Mouse (Mus musculus) urinary bladder, postnatal 14 days (tissue): Measurements from ENCODE around the gene Gal3st3.

Experiments used
- DNase-seq: peaks from one replicate; pipeline ENCODE4 v3.0.0; 2021; ENCODE audit warnings: low spot score

Gal3st3 gene

DNA sequence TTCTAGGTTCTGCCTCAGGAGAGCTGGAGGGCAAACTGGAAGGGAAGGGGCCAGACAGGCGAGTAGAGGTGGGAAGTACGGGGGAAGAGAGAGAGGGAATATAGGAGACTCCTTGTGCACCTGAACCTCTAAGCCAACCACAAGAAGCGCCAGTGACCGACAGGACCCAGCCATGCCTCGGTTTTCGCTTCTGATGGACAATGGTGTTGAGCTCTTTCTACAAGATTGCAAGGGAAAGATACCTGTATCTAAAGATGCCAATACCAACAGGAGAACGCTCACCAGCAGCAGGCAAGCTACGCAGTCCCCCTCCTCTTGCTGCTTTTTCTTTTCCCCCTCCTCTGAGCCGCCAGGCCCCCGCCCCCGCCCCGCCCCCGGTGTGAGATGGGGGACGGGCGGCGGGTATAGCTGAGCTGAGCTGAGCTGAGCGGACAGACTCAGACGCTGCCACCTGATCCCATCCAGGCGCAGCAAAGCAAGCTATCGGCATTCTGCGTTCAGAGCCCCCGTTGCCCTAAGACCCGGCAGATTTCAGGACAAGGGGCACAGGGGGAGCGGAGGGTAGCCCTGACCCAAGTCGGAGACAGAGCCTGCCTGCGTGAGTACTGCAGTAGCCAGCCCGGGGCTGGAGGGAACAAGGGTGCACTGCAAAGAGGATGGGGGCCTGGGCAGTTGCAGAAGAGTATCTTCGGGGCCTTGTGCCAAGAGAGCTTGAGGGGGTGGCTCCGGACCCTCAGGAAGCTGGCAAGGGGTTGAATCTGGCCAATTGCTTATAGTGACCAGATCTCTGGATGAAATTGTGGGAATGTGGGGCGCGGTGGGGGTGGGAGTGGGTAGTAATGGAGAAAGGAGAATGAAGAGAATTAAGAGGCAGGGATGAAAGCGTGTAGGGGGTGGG is at the start of gene Gal3st3:
Gal3st3 (plus strand) TSS at position 429 of the 898 bp plus-strand sequence.
- no peak for DNase-seq

DNA sequence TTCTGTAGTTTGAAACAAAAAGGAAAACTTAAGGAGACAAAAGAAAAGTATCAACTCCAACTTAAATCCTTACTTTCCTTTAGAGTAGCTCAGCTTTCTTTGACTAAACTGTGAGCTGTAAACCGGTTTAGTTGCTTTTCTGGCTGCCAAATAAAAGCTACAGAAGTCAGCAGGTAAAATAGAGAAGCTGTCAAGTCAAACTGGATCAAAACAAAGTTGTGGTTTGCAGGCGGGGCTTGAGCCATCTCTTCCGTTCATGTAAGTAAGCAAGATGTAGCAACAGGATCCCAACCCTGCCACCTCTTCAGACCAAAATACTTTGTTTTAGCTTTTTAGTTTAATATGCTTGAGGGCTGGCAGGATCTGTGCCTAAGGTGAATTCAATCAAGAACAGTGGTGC is 41.0 kb upstream of the Gal3st3 start:
- DNase-seq = peak; percentile 41

DNA sequence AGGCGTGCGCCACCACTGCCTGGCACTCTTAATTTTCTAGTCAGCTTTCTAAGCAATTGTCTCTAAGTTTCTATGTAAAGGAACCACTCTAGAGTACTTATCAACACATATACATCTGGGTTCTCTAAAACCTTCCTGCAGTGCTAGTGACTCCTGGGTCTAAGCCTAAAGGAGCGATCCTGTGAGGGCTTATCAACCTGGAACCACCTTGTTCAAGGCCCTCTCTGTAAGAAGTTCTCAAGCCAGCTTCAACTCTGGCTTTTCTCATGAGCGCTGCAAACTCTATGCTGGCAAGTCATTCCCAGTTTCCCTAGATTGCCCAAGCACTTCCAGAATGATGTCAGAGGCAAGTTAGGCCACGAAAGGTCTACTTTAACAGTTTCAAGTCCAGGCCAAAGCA is 31.1 kb upstream of the Gal3st3 start:
- DNase-seq = no peak

DNA sequence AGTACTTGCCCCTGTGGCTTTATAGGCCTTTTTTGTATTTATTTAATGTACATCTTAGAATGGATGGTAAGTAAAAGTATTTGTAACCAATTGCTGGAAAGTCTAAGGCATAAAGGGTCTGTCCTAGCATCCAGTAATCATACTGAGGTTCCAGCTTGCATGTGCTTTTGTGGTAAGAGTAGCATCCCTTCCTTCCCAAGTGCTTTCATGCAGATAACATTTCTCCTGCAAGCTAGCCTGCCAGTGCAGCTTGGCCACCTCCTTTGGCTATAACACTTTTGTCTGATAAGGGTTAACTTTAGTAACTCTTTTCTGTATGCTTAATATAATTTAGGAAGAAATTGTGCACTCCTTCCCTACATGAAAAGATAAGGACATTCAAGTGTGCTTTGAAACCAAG is 30.1 kb upstream of the Gal3st3 start:
- DNase-seq = no peak

DNA sequence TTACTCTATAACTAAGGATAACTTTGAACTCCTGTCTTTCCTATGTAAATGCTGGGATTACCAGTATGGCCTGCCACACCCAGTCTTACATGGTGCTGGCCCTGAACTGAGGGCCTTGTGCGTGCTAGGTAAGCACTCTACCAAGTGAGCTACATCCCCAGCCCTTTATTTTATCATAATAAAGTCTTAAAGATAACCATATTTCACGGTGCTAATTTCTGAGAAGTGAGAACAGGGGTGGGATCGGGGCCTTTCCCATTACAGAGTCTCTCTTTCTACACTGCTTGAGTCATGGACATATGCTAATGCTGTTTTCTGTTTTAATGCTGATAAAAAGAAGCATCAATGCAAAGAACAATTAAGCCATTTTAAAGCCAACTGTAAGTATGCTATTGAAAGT is 29.3 kb upstream of the Gal3st3 start:
- DNase-seq = no peak

DNA sequence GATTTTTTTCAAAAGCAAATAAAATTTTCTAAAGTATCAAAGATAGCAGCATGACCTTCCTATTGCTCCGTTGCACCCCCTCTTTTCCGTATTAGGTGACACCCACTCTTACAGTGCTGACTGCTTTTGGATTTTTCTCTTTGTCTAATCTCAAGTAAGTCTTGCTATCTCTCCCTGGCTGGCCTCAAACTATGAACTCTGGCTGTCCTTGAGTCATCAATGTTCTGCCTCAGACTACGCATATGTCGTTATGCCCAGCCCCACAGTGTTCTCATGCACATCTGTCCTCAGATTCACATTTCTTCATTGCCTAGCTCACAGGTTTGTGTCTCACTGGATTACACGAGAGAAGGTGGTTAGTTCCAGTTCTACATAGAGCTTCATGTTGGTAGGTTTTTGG is 28.7 kb upstream of the Gal3st3 start:
- DNase-seq = no peak

DNA sequence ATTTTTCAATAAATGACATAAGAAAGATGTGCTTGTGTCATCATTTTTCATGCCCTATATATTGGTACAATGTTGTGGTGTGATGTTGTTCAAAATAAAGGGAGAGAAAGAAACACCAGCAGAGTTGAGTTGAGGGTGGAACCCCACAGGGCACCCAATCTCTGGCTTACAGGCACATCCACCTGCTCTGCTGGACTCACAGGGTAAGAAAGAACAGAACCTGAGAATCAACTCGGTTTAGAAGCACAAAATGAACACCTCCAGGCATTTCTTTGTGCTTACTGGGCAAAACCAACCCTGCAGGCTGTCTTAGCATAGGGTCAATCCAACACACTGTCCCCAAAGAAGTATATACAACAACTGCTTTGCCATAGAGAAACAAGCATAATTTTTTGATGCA is 26.7 kb upstream of the Gal3st3 start:
- DNase-seq = no peak

DNA sequence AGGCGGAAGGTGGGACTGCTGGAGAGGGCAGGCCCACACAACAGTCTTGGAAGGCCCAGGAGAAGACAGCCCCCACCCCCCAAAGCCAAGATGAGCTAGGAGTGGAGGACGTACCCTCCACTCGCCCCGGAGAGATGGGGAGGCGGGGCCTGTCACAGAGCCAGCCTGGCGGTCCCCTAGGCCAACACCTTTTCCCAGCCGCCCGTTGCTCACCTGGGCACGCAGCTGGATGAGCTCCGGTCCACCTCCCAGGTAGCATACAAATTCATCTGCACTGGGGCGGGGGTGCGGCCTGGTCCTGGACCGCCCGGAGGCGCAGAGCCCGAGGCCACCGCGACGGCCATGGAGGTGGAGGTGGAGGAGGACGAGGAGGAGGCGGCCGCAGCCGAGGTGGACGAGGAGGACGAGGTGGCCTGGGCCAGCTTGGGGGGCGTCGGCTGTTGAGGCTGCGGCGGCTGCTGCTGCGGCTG is 25.8 kb upstream of the Gal3st3 start:
- peak; percentile 35 for DNase-seq

DNA sequence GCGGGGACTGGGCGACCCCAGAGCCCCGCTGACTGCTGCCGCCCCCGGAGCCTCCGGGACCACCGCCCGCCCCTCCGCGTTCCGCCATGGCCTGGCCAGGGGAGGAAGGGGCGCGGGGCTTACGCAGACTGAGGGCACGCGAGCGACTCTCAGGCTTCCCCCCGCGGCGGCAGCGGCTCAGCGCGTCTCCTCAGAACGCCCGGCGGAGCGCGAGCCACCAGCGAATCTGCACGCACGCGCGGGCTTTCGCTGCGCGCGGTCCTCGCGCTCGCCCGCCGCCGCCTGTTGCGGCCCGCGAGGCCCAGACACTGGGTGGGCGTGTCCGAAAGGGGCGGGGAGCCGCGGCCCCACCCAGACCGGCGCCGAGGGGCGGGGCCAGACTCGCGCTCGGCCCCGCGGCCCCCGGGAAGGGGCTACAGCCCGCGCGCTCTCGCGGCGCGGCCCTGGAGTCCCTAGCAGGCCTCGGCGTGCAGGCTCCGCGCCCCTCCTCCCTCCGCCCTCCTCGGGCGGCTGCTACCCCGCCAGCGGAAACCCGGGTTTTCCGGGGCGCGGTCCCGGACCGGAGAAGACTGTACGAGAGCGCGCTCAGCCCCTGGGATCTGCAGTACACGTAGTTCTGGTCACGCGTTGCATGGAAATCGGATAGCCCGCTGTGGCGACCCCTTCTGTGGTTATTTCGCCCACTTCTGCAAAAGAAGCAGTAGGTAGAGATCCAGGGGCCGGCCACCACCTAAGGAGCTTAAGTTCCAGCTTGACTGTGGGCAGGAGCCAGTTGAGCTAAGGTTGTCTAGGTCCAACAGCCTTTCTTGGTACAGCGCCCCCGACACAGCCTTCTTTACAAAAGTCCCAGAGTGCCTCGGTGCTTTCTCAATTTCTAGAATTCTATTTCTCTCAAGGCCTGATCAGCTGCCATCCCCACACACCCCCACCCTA is 25.1 kb upstream of the Gal3st3 start, which contains the start of gene Pacs1:
Pacs1 (minus strand) TSS at position 319 of the 933 bp plus-strand sequence.
- DNase-seq = peak; percentile 86

DNA sequence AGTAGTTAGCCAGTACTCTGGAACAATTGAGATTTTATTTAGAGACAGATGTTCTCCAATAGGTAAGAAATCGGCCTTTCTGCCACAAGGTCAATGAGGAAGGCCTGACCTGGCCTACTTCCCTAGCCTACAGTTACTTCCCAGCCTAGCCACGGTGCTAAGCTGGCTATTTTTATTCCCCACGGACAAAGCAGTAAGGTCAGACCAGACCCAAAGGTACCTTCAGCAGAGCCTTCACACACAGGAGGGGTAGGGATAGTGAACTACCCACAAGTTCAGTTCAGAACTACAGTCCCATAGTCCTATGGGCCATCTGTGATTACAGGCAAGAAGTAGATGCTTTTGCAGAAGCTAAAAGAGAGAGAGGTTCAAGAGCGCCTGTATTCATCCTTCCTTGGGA is 24.2 kb upstream of the Gal3st3 start:
- no peak for DNase-seq

DNA sequence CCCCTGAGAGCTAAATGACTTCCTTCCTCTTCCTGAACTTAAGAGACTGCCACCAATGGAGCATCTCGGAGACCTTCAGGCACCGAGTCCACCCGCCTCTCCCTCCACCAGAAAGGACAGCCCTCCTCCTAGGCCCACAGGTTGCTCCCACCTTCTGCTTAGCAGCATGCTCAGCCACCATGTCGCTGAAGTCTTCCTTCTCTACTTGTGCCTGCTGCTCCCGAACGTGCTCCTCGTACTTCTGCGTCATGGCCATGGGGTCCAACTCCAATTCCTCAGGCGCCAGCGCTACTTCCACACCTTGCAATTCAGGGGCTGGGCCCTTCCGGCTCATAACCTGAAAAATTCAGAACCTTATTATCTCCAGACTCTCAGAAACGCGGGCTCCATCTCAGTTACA is 23.5 kb upstream of the Gal3st3 start:
- DNase-seq = no peak

DNA sequence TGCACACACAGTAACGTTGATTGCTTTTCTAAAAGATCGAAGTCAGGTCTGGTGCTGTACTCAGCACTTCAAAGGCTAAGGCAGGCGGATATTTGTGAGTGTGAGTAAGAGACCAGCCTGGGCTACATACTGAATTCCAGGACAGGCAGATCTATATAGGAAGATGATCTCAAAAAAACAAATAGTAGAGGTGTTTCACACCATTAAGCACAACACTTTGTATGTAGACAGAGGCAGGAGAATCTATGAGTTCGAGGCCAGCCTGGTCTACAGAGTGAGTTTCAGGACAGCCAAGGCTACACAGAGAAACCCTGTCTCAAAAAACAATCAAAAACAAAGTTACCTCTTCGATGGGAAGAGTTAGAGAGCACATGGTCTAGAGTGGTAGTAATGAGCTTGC is 22.4 kb upstream of the Gal3st3 start:
- no peak for DNase-seq

DNA sequence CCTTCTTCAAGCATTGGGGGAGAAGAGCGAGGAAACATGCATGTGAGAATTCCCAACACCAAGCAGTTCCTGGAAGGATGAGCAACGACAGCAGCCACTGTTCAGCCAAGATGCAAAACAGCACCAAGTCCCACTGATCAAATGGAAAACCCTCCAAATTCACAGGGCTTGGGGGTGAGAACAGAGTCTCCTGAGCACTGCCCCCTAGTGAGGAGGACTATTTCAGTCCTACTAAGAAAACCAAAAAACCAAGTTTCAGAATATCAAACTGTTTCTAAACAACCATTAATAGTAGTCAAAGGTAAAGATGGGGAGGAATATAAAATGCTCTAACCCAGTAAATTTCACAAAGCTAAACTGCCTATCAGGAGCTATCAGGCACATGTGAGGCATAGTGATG is 21.6 kb upstream of the Gal3st3 start:
- DNase-seq = no peak

DNA sequence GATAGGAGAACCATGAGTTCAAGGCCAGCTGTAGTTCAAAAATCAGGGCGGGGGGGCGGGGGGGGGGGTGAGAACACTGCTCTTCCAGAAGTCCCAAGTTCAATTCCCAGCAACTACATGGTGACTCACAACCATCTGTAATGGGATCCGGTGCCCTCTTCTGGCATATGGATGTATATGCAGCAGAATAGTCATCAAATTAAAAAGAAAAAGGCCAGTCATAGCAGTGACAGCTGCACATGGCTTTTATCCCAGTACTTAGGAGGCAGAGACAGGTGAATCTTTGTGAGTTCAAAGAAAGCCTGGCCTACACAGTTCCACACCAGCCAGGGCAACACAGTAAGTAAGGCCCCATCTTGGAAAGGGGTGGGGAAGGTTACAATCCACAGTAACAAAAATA is 21.0 kb upstream of the Gal3st3 start:
- DNase-seq = no peak

DNA sequence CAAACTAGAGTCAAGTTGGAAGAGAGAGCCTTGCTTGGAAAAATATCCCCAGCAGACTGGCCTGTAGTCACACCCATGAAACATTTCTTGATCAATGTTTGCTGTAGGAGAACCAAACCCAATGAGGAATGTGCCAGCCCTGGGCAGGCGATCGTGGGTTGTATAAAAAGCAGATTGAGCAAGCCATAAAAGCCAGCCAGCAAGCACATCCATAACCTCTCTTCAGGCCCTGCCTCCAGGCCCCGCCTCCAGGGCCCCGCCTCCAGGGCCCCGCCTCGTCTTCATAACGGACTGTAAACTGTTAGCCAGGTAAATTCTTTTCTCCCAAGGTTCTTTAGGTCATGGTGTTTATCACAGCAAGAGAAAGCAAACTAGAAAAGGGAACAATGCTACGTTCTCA is 19.8 kb upstream of the Gal3st3 start:
- peak; percentile 53 for DNase-seq

DNA sequence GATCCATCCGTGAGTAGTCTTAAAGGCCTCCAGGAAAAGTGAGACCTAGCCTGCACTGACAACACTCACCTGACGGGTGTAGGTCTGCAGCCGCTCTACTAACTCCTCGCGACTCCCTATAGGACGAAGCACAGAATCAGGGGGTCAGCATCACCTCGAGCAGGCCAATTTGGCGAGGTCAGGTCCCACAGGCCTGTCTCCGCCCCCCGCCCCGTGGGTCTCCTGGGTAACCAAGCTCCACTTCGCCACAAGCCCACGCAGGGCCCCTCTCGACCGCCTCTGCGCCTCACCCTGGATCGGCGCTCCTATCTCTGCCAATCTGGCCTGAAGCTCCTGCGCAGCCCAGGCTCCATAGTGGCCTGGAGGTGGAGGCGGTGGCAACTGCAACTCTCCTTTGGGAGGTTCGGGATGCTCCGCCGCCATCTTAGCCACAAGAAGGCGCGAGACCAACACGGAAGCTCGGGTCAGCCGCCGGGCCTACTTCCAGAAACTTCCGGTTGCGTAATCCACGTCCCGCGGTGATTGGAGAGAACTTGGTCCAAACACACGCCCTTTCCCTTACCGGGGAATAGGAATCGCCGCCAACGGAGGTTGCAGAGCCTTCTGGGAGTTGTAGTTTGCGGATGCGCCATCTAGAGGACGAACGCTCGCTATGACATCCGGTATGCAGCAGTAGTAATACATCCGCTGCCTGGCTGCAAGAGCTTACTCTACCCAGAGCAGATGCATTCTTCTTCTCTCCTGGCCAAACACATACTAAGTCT is 3.0 kb upstream of the Gal3st3 start, which contains the start of gene Sf3b2:
Sf3b2 (minus strand) TSS at position 484 of the 764 bp plus-strand sequence.
- DNase-seq = peak; percentile 99

DNA sequence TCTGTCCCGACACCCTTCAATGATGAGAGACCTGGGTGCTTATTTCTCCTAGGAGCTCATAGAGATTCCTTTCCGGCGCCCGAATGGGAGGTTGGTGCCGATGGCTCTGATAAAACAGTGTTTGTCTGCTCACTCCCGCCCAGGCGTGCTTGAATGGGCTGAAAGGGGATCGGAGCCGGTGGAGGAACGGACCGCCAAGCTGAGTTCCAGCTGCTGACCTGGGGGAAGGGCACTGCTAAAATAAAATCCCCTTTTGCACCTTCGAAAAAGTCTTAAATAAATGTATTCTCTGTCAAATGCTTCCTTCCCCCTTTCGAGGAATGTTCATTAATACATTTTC is 2.4 kb upstream of the Gal3st3 start:
- no peak for DNase-seq

DNA sequence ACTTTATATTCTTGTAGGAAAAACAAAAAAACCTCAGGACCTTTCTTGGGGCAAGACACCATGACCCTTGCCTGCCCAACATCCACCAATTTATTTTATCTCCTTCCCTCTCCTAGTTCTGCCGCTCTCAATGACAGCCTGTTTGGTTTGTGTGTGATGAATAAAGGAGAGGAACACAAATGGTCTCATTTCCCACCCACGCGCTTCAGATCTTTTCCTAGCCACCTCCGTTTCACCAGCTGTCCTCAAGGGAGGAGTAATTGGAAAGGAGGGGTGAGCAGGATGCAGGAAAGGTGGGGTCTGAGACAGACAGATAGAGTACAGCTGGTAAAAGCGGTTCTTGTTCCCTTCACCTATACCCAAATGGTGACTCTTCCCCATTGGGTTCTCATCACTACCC is 1.5 kb upstream of the Gal3st3 start:
- no peak for DNase-seq

DNA sequence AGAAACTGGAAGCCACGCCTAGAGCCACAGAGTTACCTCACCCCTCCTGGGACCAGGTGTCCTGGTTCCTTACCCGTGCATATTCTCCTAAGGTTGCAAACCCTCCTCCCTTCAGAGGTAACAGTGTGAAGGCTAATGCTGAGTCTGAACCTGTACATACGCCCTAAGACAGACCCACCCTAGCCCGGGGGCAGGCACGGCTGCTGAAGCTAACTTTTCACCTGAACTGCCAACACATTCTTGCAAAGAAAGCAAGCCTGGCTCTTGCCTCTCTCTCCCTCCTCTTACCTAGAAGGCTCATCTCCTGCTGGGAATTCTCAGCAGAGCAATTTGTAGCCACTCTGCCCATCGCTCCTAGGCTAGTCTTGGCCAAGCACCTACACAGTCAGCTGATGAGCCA is 2.5 kb downstream of the Gal3st3 start:
- DNase-seq = no peak

DNA sequence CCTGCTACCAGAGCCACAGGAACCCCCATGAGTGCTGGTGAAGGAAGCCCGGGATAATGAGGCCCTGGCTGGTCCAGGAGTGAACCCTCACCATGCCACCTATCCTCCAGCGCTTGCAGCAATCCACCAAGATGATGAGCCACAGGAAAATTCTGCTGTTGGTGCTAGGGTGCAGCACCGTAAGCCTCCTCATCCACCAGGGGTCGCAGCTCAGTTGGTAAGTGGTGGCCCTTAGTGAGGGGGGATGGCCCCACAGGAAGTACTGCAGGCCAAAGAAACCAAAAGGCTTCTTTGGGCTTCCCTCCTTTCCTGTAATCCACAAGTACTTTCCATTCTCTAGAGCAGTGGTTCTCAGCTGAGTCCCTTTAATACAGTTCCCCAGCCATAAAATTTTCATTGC is 4.3 kb downstream of the Gal3st3 start:
- peak; percentile 50 for DNase-seq

DNA sequence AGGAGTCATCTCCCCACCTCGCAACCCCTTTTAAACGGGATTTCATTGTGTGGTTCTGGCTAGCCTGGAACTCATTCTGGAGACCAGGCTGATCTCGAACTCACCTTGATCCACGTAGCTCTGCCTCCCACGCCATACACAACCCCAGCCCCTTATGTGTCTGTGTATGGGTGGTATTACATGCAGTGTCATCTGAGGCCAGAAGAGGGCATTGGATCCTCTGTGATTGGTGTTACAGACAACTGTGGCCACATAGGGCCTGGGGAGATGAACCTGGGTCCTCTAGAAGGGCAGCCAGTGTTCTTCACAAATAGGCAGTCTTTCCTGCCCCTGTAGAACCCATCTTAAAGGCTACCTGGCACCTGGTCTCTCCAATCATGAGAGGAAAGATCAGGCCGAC is 8.1 kb downstream of the Gal3st3 start:
- no peak for DNase-seq
